Mouse (Mus musculus) megakaryocyte, embryonic 14.5 days (primary cell): ENCODE results near the gene Apon.

Experiments used
- FLI1 ChIP-seq: IDR thresholded peaks from 2 replicates; pipeline ENCODE4 v1.6.1; 2012; ENCODE audit warnings: low read length, inconsistent platforms, mixed read lengths
- GATA1 ChIP-seq: IDR thresholded peaks from 3 replicates; pipeline ENCODE4 v1.6.1; 2012; ENCODE audit warnings: mixed read lengths, low read length, inconsistent platforms, borderline replicate concordance

DNA sequence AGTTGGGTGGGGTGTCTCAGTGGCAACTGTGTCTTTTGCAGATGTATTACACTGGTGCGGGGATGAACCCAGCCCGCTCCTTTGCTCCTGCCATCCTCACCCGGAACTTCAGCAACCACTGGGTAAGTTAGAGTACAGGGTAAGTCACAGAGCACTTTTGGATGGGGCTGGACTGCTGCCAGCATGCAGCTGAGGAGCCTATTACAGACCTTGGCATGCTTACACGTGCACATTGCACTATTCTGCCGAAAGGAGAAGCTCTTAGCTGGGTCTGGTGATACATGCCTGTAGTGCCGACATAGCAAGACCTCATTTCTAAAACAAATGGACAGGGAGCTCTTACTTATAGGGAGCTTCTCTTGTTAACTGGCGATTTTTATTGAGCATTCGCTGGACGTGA lies 26.3 kb upstream of the Apon start:
- TF ChIP-seq FLI1: no peak
- TF ChIP-seq GATA1: no peak
